In the genomic region with DNA sequence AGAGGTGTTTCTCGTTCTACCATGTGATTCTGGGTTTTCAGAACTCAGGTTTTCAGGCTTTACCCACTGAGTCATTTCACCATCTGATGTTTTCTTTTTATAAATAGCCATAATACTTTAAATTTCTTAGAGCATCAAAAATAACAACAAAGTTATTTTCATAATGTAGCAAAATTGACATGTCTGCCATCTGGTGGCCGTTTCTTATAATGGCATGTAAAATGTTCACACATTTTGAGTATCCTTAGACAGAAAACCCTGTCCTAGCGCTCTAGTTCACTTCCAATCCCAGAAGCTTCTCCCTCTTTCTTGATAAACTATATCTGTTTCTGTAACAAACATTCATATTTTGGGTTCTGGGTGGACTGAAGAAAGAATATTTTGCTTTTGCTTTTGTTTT, we compare ENCODE assay signal across 9 mouse cellular contexts. TPM values are rescaled to one million over a fixed set of nuclear protein-coding genes. Genes with fewer than 3 reads are reported as not detected.
DNase-seq lines count a peak whose midpoint lies in the region; ATAC-seq and TF ChIP-seq lines count a peak whose summit lies in the region.
"Had no signal": no experiment of that assay in that cellular context is flagged by ENCODE, and none has a peak within 500 bp of the region (broad histone marks: within the 10 kb centered on the region; RNA-seq: fewer than 3 reads in every experiment).

No protein-coding gene starts in this region.

- TF ChIP-seq CTCF in lung, adult 2 months (IDR thresholded peaks at IDR 0.05; ENCODE audit: insufficient read depth, low read length): peak; percentile 30; the same call in 1 of the 2 replicates

- H3K4me3 ChIP-seq in embryonic facial prominence, embryonic 11.5 days (ENCODE audit: low read depth, low read length): no peak overlapping the region
- no peak overlapping the region for H3K4me3 ChIP-seq in embryonic facial prominence, embryonic 10.5 days
- H3K4me3 ChIP-seq in midbrain, embryonic 11.5 days (ENCODE audit: low read depth, low read length): no peak overlapping the region
- no peak overlapping the region for H3K4me3 ChIP-seq in midbrain, embryonic 10.5 days
- H3K4me3 ChIP-seq in lung, adult 2 months (replicated peaks; ENCODE audit: extremely low read depth, low read depth, low read length): no peak overlapping the region
- H3K4me3 ChIP-seq: hindbrain, embryonic 15.5 days had no signal

- no peaks in the 10 kb centered on the region for H3K9me3 ChIP-seq in embryonic facial prominence, embryonic 11.5 days (replicated peaks; ENCODE audit: control insufficient read depth, low read length)
- H3K9me3 ChIP-seq in embryonic facial prominence, embryonic 10.5 days: no peaks in the 10 kb centered on the region
- H3K9me3 ChIP-seq in midbrain, embryonic 11.5 days (ENCODE audit: control insufficient read depth, low read length): no peaks in the 10 kb centered on the region
- H3K9me3 ChIP-seq in midbrain, embryonic 10.5 days (replicated peaks): no peaks in the 10 kb centered on the region
- H3K9me3 ChIP-seq: hindbrain, embryonic 15.5 days had no signal

- TF ChIP-seq POLR2A in lung, adult 2 months (IDR thresholded peaks at IDR 0.05; ENCODE audit: borderline replicate concordance, extremely low read depth, low read depth, low read length): no peak

- peak; percentile 75 for DNase-seq in embryonic facial prominence, embryonic 11.5 days (ENCODE audit: low spot score)
- DNase-seq in embryonic facial prominence, embryonic 10.5 days (ENCODE audit: low spot score): no peak
- DNase-seq in midbrain, embryonic 11.5 days (ENCODE audit: low spot score, missing footprints): peak; percentile 89
- DNase-seq in midbrain, embryonic 10.5 days (ENCODE audit: low spot score): no peak
- DNase-seq in T-cell, adult 2 months (ENCODE audit: low spot score): peak; percentile 67
- no peak for DNase-seq in lung, adult 2 months
- DNase-seq in thymus, postnatal 0 days (ENCODE audit: low spot score): peak; percentile 74

- no peaks in the 10 kb centered on the region for H3K36me3 ChIP-seq in embryonic facial prominence, embryonic 11.5 days (replicated peaks; ENCODE audit: control insufficient read depth, insufficient read depth, low read depth, low read length)
- no peaks in the 10 kb centered on the region for H3K36me3 ChIP-seq in embryonic facial prominence, embryonic 10.5 days (replicated peaks)
- no peaks in the 10 kb centered on the region for H3K36me3 ChIP-seq in midbrain, embryonic 11.5 days (ENCODE audit: control insufficient read depth, insufficient read depth, low read length)
- H3K36me3 ChIP-seq in midbrain, embryonic 10.5 days: no peaks in the 10 kb centered on the region
- H3K36me3 ChIP-seq: hindbrain, embryonic 15.5 days had no signal

- WGBS in embryonic facial prominence, embryonic 11.5 days: 25% methylated on average over 3 of the region's 3 CpGs
- 34% methylated on average over 3 of the region's 3 CpGs for WGBS in embryonic facial prominence, embryonic 10.5 days
- WGBS in midbrain, embryonic 11.5 days: 41% methylated on average over 3 of the region's 3 CpGs
- WGBS in midbrain, embryonic 10.5 days: 31% methylated on average over 3 of the region's 3 CpGs
- WGBS in lung, adult 2 months: 17% methylated on average over 3 of the region's 3 CpGs

- H3K9ac ChIP-seq in embryonic facial prominence, embryonic 11.5 days (replicated peaks; ENCODE audit: low read length): no peak overlapping the region
- no peak overlapping the region for H3K9ac ChIP-seq in midbrain, embryonic 11.5 days (ENCODE audit: low read length)
- H3K9ac ChIP-seq: hindbrain, embryonic 15.5 days had no signal

- H3K27ac ChIP-seq in embryonic facial prominence, embryonic 11.5 days (replicated peaks; ENCODE audit: low read depth, low read length): no peak overlapping the region
- no peak overlapping the region for H3K27ac ChIP-seq in embryonic facial prominence, embryonic 10.5 days (replicated peaks)
- no peak overlapping the region for H3K27ac ChIP-seq in midbrain, embryonic 11.5 days (ENCODE audit: low read depth, low read length)
- no peak overlapping the region for H3K27ac ChIP-seq in midbrain, embryonic 10.5 days (replicated peaks)
- H3K27ac ChIP-seq: hindbrain, embryonic 15.5 days had no signal

- no peak for ATAC-seq in embryonic facial prominence, embryonic 11.5 days (replicated peaks; ENCODE audit: insufficient number of reproducible peaks, low FRiP score, low TSS enrichment, low read depth)
- no peak for ATAC-seq in midbrain, embryonic 11.5 days (ENCODE audit: low FRiP score)
- peak; percentile 74 for ATAC-seq in erythroblast, adult 5-6 weeks (replicated peaks; ENCODE audit: low FRiP score, poor library complexity, severe bottlenecking)

- H3K27me3 ChIP-seq in embryonic facial prominence, embryonic 11.5 days (ENCODE audit: control insufficient read depth, insufficient read depth, low read length): no peaks in the 10 kb centered on the region
- H3K27me3 ChIP-seq in embryonic facial prominence, embryonic 10.5 days (replicated peaks; ENCODE audit: low read depth, poor library complexity, severe bottlenecking): no peaks in the 10 kb centered on the region
- no peaks in the 10 kb centered on the region for H3K27me3 ChIP-seq in midbrain, embryonic 11.5 days (ENCODE audit: control insufficient read depth, insufficient read depth, low read length)
- no peaks in the 10 kb centered on the region for H3K27me3 ChIP-seq in midbrain, embryonic 10.5 days (ENCODE audit: low read depth, poor library complexity, severe bottlenecking)
- H3K27me3 ChIP-seq: hindbrain, embryonic 15.5 days had no signal

- H3K4me2 ChIP-seq in embryonic facial prominence, embryonic 11.5 days (ENCODE audit: low read depth, low read length): no peak overlapping the region
- no peak overlapping the region for H3K4me2 ChIP-seq in midbrain, embryonic 11.5 days
- H3K4me2 ChIP-seq: hindbrain, embryonic 15.5 days had no signal

- H3K4me1 ChIP-seq in embryonic facial prominence, embryonic 11.5 days (ENCODE audit: control insufficient read depth, insufficient read depth, low read length): no peaks in the 10 kb centered on the region
- H3K4me1 ChIP-seq in embryonic facial prominence, embryonic 10.5 days: peaks cover 9% of the 10 kb centered on the region
- no peaks in the 10 kb centered on the region for H3K4me1 ChIP-seq in midbrain, embryonic 11.5 days (ENCODE audit: control insufficient read depth, insufficient read depth, low read length)
- H3K4me1 ChIP-seq in midbrain, embryonic 10.5 days: no peaks in the 10 kb centered on the region
- H3K4me1 ChIP-seq in lung, adult 2 months (ENCODE audit: control insufficient read depth, insufficient read depth, low read length): no peaks in the 10 kb centered on the region
- H3K4me1 ChIP-seq: hindbrain, embryonic 15.5 days had no signal

RNA-seq across cellular contexts. Expression of a gene that starts 26.3 kb away (rescaled TPM):
- 19.5 and 20.6 TPM in 2 replicates for polyA plus RNA-seq in embryonic facial prominence, embryonic 11.5 days (2014; fragmentation: Nextera tagmentation; extraction: Ambion mirVana)
- polyA plus RNA-seq in embryonic facial prominence, embryonic 10.5 days (2016; fragmentation: Nextera tagmentation; extraction: Ambion mirVana): 14.4 TPM in 2 replicates
- 21.1 and 24.0 TPM in 2 replicates for polyA plus RNA-seq in midbrain, embryonic 11.5 days (2014; fragmentation: Nextera tagmentation; extraction: Ambion mirVana)
- 14.5 and 15.9 TPM in 2 replicates for polyA plus RNA-seq in midbrain, embryonic 10.5 days (2016; fragmentation: Nextera tagmentation; extraction: Ambion mirVana)
- 10.9 and 16.3 TPM in 2 replicates for total RNA-seq in erythroblast, adult 5-6 weeks (2015; ENCODE audit: low replicate concordance)
- total RNA-seq in erythroblast, adult 5-6 weeks (2017; ENCODE audit: low replicate concordance): 13.8 and 15.0 TPM in 2 replicates
- polyA plus RNA-seq in lung, adult 2 months (2012; rRNA removed): 4.3 and 4.9 TPM in 2 replicates
- 18.6 and 22.2 TPM in 2 replicates for polyA plus RNA-seq in thymus, postnatal 0 days (2015; fragmentation: Nextera tagmentation; extraction: Ambion mirVana)

RNA-seq across cellular contexts. Expression of a gene that starts 28.0 kb away (rescaled TPM):
- 0.28 and 0.43 TPM in 2 replicates for polyA plus RNA-seq in embryonic facial prominence, embryonic 11.5 days (2014; fragmentation: Nextera tagmentation; extraction: Ambion mirVana)
- 0.11 and 0.33 TPM in 2 replicates for polyA plus RNA-seq in embryonic facial prominence, embryonic 10.5 days (2016; fragmentation: Nextera tagmentation; extraction: Ambion mirVana)
- 0.23 and 0.65 TPM in 2 replicates for polyA plus RNA-seq in midbrain, embryonic 11.5 days (2014; fragmentation: Nextera tagmentation; extraction: Ambion mirVana)
- 0.12 and 0.22 TPM in 2 replicates for polyA plus RNA-seq in midbrain, embryonic 10.5 days (2016; fragmentation: Nextera tagmentation; extraction: Ambion mirVana)
- 53.4 and 60.0 TPM in 2 replicates for total RNA-seq in erythroblast, adult 5-6 weeks (2015; ENCODE audit: low replicate concordance)
- total RNA-seq in erythroblast, adult 5-6 weeks (2017; ENCODE audit: low replicate concordance): 10.7 and 19.7 TPM in 2 replicates
- polyA plus RNA-seq in lung, adult 2 months (2012; rRNA removed): 2.5 and 2.7 TPM in 2 replicates
- 59.5 and 64.6 TPM in 2 replicates for polyA plus RNA-seq in thymus, postnatal 0 days (2015; fragmentation: Nextera tagmentation; extraction: Ambion mirVana)

RNA-seq across cellular contexts. Expression of a gene that starts 55.2 kb away (rescaled TPM):
- polyA plus RNA-seq in embryonic facial prominence, embryonic 11.5 days (2014; fragmentation: Nextera tagmentation; extraction: Ambion mirVana): not detected in 2 replicates
- 0.24 and 0.42 TPM in 2 replicates for polyA plus RNA-seq in embryonic facial prominence, embryonic 10.5 days (2016; fragmentation: Nextera tagmentation; extraction: Ambion mirVana)
- polyA plus RNA-seq in midbrain, embryonic 11.5 days (2014; fragmentation: Nextera tagmentation; extraction: Ambion mirVana): 0.14 and 0.20 TPM in 2 replicates
- polyA plus RNA-seq in midbrain, embryonic 10.5 days (2016; fragmentation: Nextera tagmentation; extraction: Ambion mirVana): 0.21 TPM in 1 of 2 replicates, not detected in the other
- total RNA-seq in erythroblast, adult 5-6 weeks (2015; ENCODE audit: low replicate concordance): 26.8 and 28.8 TPM in 2 replicates
- total RNA-seq in erythroblast, adult 5-6 weeks (2017; ENCODE audit: low replicate concordance): 38.9 and 50.0 TPM in 2 replicates
- not detected in 2 replicates for polyA plus RNA-seq in lung, adult 2 months (2012; rRNA removed)
- polyA plus RNA-seq in thymus, postnatal 0 days (2015; fragmentation: Nextera tagmentation; extraction: Ambion mirVana): 1.1 and 2.4 TPM in 2 replicates

Comparison
In these comparisons a context has a peak if more than half of its experiments do, and no peak if none do; other contexts are left out.
1. DNase-seq: peak in embryonic facial prominence, embryonic 11.5 days (single experiment), midbrain, embryonic 11.5 days (single experiment), T-cell, adult 2 months (single experiment) and thymus, postnatal 0 days (single experiment); none in embryonic facial prominence, embryonic 10.5 days (single experiment), midbrain, embryonic 10.5 days (single experiment) and lung, adult 2 months (single experiment).
2. RNA of a gene that starts 28.0 kb away (polyA plus RNA-seq): 59.5 to 64.6 TPM in thymus, postnatal 0 days; 2.5 to 2.7 TPM in lung, adult 2 months, 0.28 to 0.43 TPM in embryonic facial prominence, embryonic 11.5 days, 0.23 to 0.65 TPM in midbrain, embryonic 11.5 days, 0.12 to 0.22 TPM in midbrain, embryonic 10.5 days and 0.11 to 0.33 TPM in embryonic facial prominence, embryonic 10.5 days; every median in the first group is over 10 times any median in the second.